Mouse (Mus musculus): ENCODE results near the gene Gm10282. TPM values are rescaled to one million over a fixed set of nuclear protein-coding genes. Genes with fewer than 3 reads are reported as not detected.
A peak's percentile ranks its signal among the peaks of the same experiment; 100 is the strongest.

The Gm10282 gene
- total and polyA plus RNA-seq, 2 experiments from 2014 or later: 3.9 to 9.0 TPM

- no peaks in the 10 kb centered on the region for H3K36me3 ChIP-seq (ENCODE audit: insufficient read depth, low read length)
Observed at GRCm38 (mm10) chr8:72317741-72318301, 12.8 kb upstream of the Gm10282 start.

GRCm38 (mm10) chr8:72316053-72316695, 11.1 kb upstream of the Gm10282 start:
- Histone ChIP-seq H3K36me3 (ENCODE audit: insufficient read depth, low read length) (no peaks in the 10 kb centered on the region), H3K4me2 (ENCODE audit: low read depth, low read length, poor library complexity, severe bottlenecking) (no peak overlapping the region), H3K9me3 (ENCODE audit: low read length) (no peaks in the 10 kb centered on the region), H3K9ac (replicated peaks; ENCODE audit: low read length, poor library complexity, severe bottlenecking) (no peak overlapping the region), H3K27ac (ENCODE audit: low read depth, low read length) (no peak overlapping the region), H3K4me3 (ENCODE audit: low read depth, low read length) (no peak overlapping the region), H3K27me3 (ENCODE audit: insufficient read depth, low read length) (peaks cover 18% of the 10 kb centered on the region), H3K4me1 (ENCODE audit: insufficient read depth, low read length) (no peaks in the 10 kb centered on the region)
- no peak for DNase-seq (ENCODE audit: low spot score)
- TF ChIP-seq CTCF (IDR thresholded peaks at IDR 0.05): no peak
- ATAC-seq (ENCODE audit: low FRiP score): no peak
- WGBS: 19% methylated on average over 10 of the region's 10 CpGs

More at GRCm38 (mm10) chr8:72317741-72318301, 12.8 kb upstream of the Gm10282 start:
- no peak overlapping the region for H3K9ac ChIP-seq (replicated peaks; ENCODE audit: low read length, poor library complexity, severe bottlenecking)
- ATAC-seq (ENCODE audit: low FRiP score): no peak
- H3K27ac ChIP-seq (ENCODE audit: low read depth, low read length): no peak overlapping the region
- WGBS: 49% methylated on average over 5 of the region's 5 CpGs
- DNase-seq (ENCODE audit: low spot score): no peak
- no peak overlapping the region for H3K4me2 ChIP-seq (ENCODE audit: low read depth, low read length, poor library complexity, severe bottlenecking)
- H3K27me3 ChIP-seq (ENCODE audit: insufficient read depth, low read length): peaks cover 22% of the 10 kb centered on the region
- no peaks in the 10 kb centered on the region for H3K9me3 ChIP-seq (ENCODE audit: low read length)
- TF ChIP-seq CTCF (IDR thresholded peaks at IDR 0.05): no peak
- H3K4me1 ChIP-seq (ENCODE audit: insufficient read depth, low read length): no peaks in the 10 kb centered on the region
- no peak overlapping the region for H3K4me3 ChIP-seq (ENCODE audit: low read depth, low read length)

GRCm38 (mm10) chr8:72312926-72313518, 8.0 kb upstream of the Gm10282 start:
- no peaks in the 10 kb centered on the region for H3K9me3 ChIP-seq (ENCODE audit: low read length)
- no peak for DNase-seq (ENCODE audit: low spot score)

GRCm38 (mm10) chr8:72310849-72311506, 5.9 kb upstream of the Gm10282 start:
- Histone ChIP-seq H3K27me3 (ENCODE audit: insufficient read depth, low read length) (no peaks in the 10 kb centered on the region), H3K4me1 (ENCODE audit: insufficient read depth, low read length) (no peaks in the 10 kb centered on the region), H3K9ac (replicated peaks; ENCODE audit: low read length, poor library complexity, severe bottlenecking) (no peak overlapping the region), H3K4me3 (ENCODE audit: low read depth, low read length) (no peak overlapping the region), H3K36me3 (ENCODE audit: insufficient read depth, low read length) (no peaks in the 10 kb centered on the region), H3K4me2 (ENCODE audit: low read depth, low read length, poor library complexity, severe bottlenecking) (no peak overlapping the region), H3K27ac (ENCODE audit: low read depth, low read length) (no peak overlapping the region), H3K9me3 (ENCODE audit: low read length) (no peaks in the 10 kb centered on the region)
- TF ChIP-seq CTCF (IDR thresholded peaks at IDR 0.05): no peak
- WGBS: 37% methylated on average over 8 of the region's 8 CpGs
- ATAC-seq (ENCODE audit: low FRiP score) (no peak), DNase-seq (ENCODE audit: low spot score) (peak; percentile 46)

More at GRCm38 (mm10) chr8:72312926-72313518, 8.0 kb upstream of the Gm10282 start:
- Histone ChIP-seq H3K27ac (ENCODE audit: low read depth, low read length) (no peak overlapping the region), H3K4me3 (ENCODE audit: low read depth, low read length) (no peak overlapping the region), H3K9ac (replicated peaks; ENCODE audit: low read length, poor library complexity, severe bottlenecking) (no peak overlapping the region), H3K27me3 (ENCODE audit: insufficient read depth, low read length) (no peaks in the 10 kb centered on the region), H3K36me3 (ENCODE audit: insufficient read depth, low read length) (no peaks in the 10 kb centered on the region), H3K4me1 (ENCODE audit: insufficient read depth, low read length) (no peaks in the 10 kb centered on the region), H3K4me2 (ENCODE audit: low read depth, low read length, poor library complexity, severe bottlenecking) (no peak overlapping the region)
- no peak for TF ChIP-seq CTCF (IDR thresholded peaks at IDR 0.05)
- WGBS: 82% methylated on average over 3 of the region's 3 CpGs
- ATAC-seq (ENCODE audit: low FRiP score): no peak

- H3K9me3 ChIP-seq (ENCODE audit: low read length): no peaks in the 10 kb centered on the region
- no peaks in the 10 kb centered on the region for H3K27me3 ChIP-seq (ENCODE audit: insufficient read depth, low read length)
- H3K27ac ChIP-seq (ENCODE audit: low read depth, low read length): no peak overlapping the region
- no peaks in the 10 kb centered on the region for H3K4me1 ChIP-seq (ENCODE audit: insufficient read depth, low read length)
- 39% methylated on average over 6 of the region's 6 CpGs for WGBS
- no peak overlapping the region for H3K4me2 ChIP-seq (ENCODE audit: low read depth, low read length, poor library complexity, severe bottlenecking)
- no peaks in the 10 kb centered on the region for H3K36me3 ChIP-seq (ENCODE audit: insufficient read depth, low read length)
- ATAC-seq (ENCODE audit: low FRiP score): 0 out of 2 replicates have a peak, but pooled peaks have one; percentile 34
- H3K4me3 ChIP-seq (ENCODE audit: low read depth, low read length): no peak overlapping the region
- H3K9ac ChIP-seq (replicated peaks; ENCODE audit: low read length, poor library complexity, severe bottlenecking): no peak overlapping the region
- no peak for DNase-seq (ENCODE audit: low spot score)
- TF ChIP-seq CTCF (IDR thresholded peaks at IDR 0.05): no peak
Observed at GRCm38 (mm10) chr8:72308276-72308675, 3.2 kb upstream of the Gm10282 start.

GRCm38 (mm10) chr8:72306913-72307312, 1.9 kb upstream of the Gm10282 start:
- H3K36me3 ChIP-seq (ENCODE audit: insufficient read depth, low read length): no peaks in the 10 kb centered on the region
- no peaks in the 10 kb centered on the region for H3K4me1 ChIP-seq (ENCODE audit: insufficient read depth, low read length)
- H3K9me3 ChIP-seq (ENCODE audit: low read length): no peaks in the 10 kb centered on the region
- no peak for TF ChIP-seq CTCF (IDR thresholded peaks at IDR 0.05)
- no peak overlapping the region for H3K4me3 ChIP-seq (ENCODE audit: low read depth, low read length)
- no peaks in the 10 kb centered on the region for H3K27me3 ChIP-seq (ENCODE audit: insufficient read depth, low read length)
- DNase-seq (ENCODE audit: low spot score): no peak
- 89% methylated on average over 5 of the region's 5 CpGs for WGBS
- H3K4me2 ChIP-seq (ENCODE audit: low read depth, low read length, poor library complexity, severe bottlenecking): no peak overlapping the region
- H3K9ac ChIP-seq (replicated peaks; ENCODE audit: low read length, poor library complexity, severe bottlenecking): no peak overlapping the region
- ATAC-seq (ENCODE audit: low FRiP score): no peak
- no peak overlapping the region for H3K27ac ChIP-seq (ENCODE audit: low read depth, low read length)

Measured in midbrain, postnatal 0 days (tissue).